Mouse (Mus musculus): ENCODE measurements around the gene 4930438A08Rik. TPM values are rescaled to one million over a fixed set of nuclear protein-coding genes. Genes with fewer than 3 reads are reported as not detected.

Gene 4930438A08Rik
- polyA plus RNA-seq, 1 experiment: not detected

DNA sequence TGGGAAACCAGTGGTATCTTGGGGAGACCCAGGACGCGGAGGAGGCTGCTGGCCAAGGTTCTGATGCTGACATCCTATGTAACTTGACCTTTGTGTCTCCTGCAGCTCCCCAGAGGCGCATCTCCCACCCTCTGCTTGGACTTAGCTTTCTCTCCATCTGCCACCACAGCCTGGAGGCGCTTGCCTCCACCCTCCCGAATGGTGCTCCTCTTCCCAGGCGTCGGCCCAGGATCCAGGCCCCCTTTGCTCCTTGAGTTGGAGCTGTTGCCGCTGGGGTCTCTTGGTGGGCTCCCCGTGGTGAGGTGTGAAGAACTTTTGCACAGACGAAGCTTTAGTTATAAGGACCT lies 56.5 kb downstream of the 4930438A08Rik start:
- TF ChIP-seq CTCF (IDR thresholded peaks at IDR 0.05; ENCODE audit: borderline replicate concordance, insufficient read depth, low read length) (no peak), POLR2A (IDR thresholded peaks at IDR 0.05; ENCODE audit: low read depth, low read length) (no peak)

DNA sequence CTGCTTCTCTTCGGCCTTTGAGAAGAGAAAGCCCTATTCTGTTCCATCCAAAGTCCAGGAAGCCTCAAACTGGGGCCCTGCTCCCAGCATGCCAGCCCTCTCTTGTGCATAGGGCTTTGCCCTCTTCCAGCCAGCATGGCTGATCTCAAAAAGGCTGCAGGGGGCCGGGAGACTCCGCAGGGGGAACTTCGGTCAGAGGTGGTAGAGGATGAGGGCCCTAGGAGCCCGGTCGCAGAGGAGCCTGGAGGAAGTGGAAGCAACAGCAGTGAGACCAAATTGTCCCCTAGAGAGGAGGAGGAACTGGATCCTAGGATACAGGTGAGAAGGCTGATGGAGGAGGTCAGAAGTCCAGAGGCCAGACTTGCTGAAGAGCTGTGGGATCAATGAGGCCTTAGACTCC lies 56.9 kb downstream of the 4930438A08Rik start:
- no peak for TF ChIP-seq CTCF (IDR thresholded peaks at IDR 0.05; ENCODE audit: borderline replicate concordance, insufficient read depth, low read length)
- no peak for TF ChIP-seq POLR2A (IDR thresholded peaks at IDR 0.05; ENCODE audit: low read depth, low read length)
- Histone ChIP-seq H3K4me3 (ENCODE audit: insufficient read depth, low read length) (peak overlapping the region; percentile 83), H3K4me1 (ENCODE audit: control insufficient read depth, insufficient read depth, low read length) (peaks cover 9% of the 10 kb centered on the region; the same call in 1 of the 2 replicates), H3K27ac (ENCODE audit: insufficient read depth, low read length) (no peak overlapping the region)

More for the DNA sequence above, 56.5 kb downstream of the 4930438A08Rik start:
- 0 out of 2 replicates have a peak overlapping the region, but pooled peaks have one; percentile 16 for H3K27ac ChIP-seq (ENCODE audit: insufficient read depth, low read length)
- H3K4me3 ChIP-seq (ENCODE audit: insufficient read depth, low read length): peak overlapping the region; percentile 83
- H3K4me1 ChIP-seq (ENCODE audit: control insufficient read depth, insufficient read depth, low read length): peaks cover 9% of the 10 kb centered on the region; the same call in 1 of the 2 replicates

DNA sequence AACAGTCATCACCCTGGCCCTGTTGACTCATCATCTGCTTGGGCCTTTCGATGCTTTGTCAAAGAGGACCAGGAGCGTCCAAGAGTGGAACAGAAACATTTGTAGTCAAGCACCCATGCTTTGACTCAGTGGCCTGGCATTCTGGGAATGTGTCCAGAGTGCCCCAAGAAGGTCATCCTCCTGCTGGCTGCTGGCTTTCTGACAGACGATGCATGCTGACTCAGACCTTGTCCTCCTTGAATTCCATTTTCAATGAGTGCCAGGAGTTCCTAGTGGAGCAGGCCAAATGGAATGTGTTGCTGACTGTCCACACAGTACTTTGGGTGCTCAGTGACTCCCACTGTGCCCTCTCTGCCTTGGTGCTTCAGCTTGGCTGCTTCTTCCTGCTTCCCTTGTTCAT lies 60.1 kb downstream of the 4930438A08Rik start:
- 0 out of 2 replicates have a peak, but pooled peaks cover 5% of the 10 kb centered on the region for H3K4me1 ChIP-seq (ENCODE audit: control insufficient read depth, insufficient read depth, low read length)
- no peak overlapping the region for H3K4me3 ChIP-seq (ENCODE audit: insufficient read depth, low read length)
- TF ChIP-seq POLR2A (IDR thresholded peaks at IDR 0.05; ENCODE audit: low read depth, low read length): no peak
- no peak for TF ChIP-seq CTCF (IDR thresholded peaks at IDR 0.05; ENCODE audit: borderline replicate concordance, insufficient read depth, low read length)
- peak overlapping the region; percentile 35; the same call in 1 of the 2 replicates for H3K27ac ChIP-seq (ENCODE audit: insufficient read depth, low read length)

Other genes with a start within 250 kb of the 4930438A08Rik start
- gene Gm12248, start 181.7 kb upstream of the 4930438A08Rik start, polyA plus RNA-seq (2011; ENCODE audit: insufficient read length, low read depth, missing spikeins): not detected in 2 replicates
- gene Cnot8, start 170.6 kb upstream of the 4930438A08Rik start, polyA plus RNA-seq (2011; ENCODE audit: insufficient read length, low read depth, missing spikeins): 56.9 and 58.1 TPM in 2 replicates
- gene Gemin5, start 106.3 kb upstream of the 4930438A08Rik start, polyA plus RNA-seq (2011; ENCODE audit: insufficient read length, low read depth, missing spikeins): 16.1 and 18.3 TPM in 2 replicates
- 46.8 and 51.6 TPM in 2 replicates for gene Mrpl22, start 103.1 kb upstream of the 4930438A08Rik start, polyA plus RNA-seq (2011; ENCODE audit: insufficient read length, low read depth, missing spikeins)
- gene Igtp, start 75.2 kb upstream of the 4930438A08Rik start, polyA plus RNA-seq (2011; ENCODE audit: insufficient read length, low read depth, missing spikeins): 8.3 and 11.7 TPM in 2 replicates
- gene Irgm2, start 75.2 kb upstream of the 4930438A08Rik start, polyA plus RNA-seq (2011; ENCODE audit: insufficient read length, low read depth, missing spikeins): 10.0 and 12.3 TPM in 2 replicates
- 10.3 and 11.6 TPM in 2 replicates for gene Zfp692, start 32.3 kb downstream of the 4930438A08Rik start, polyA plus RNA-seq (2011; ENCODE audit: insufficient read length, low read depth, missing spikeins)
- 22.1 and 23.2 TPM in 2 replicates for gene Zfp672, start 55.5 kb downstream of the 4930438A08Rik start, polyA plus RNA-seq (2011; ENCODE audit: insufficient read length, low read depth, missing spikeins)
- 21.5 and 25.1 TPM in 2 replicates for gene Sh3bp5l, start 55.9 kb downstream of the 4930438A08Rik start, polyA plus RNA-seq (2011; ENCODE audit: insufficient read length, low read depth, missing spikeins)
- not detected in 2 replicates for gene Lypd8, start 104.2 kb downstream of the 4930438A08Rik start, polyA plus RNA-seq (2011; ENCODE audit: insufficient read length, low read depth, missing spikeins)
- gene 1810065E05Rik, start 146.3 kb downstream of the 4930438A08Rik start, polyA plus RNA-seq (2011; ENCODE audit: insufficient read length, low read depth, missing spikeins): not detected in 2 replicates
- not detected in 2 replicates for gene Gm12253, start 157.8 kb downstream of the 4930438A08Rik start, polyA plus RNA-seq (2011; ENCODE audit: insufficient read length, low read depth, missing spikeins)
- gene Lypd9, start 178.1 kb downstream of the 4930438A08Rik start, polyA plus RNA-seq (2011; ENCODE audit: insufficient read length, low read depth, missing spikeins): not detected in 2 replicates
- gene Olfr30, start 187.5 kb downstream of the 4930438A08Rik start, polyA plus RNA-seq (2011; ENCODE audit: insufficient read length, low read depth, missing spikeins): not detected in 2 replicates
- not detected in 2 replicates for gene Olfr332, start 217.8 kb downstream of the 4930438A08Rik start, polyA plus RNA-seq (2011; ENCODE audit: insufficient read length, low read depth, missing spikeins)
- gene Olfr331, start 227.8 kb downstream of the 4930438A08Rik start, polyA plus RNA-seq (2011; ENCODE audit: insufficient read length, low read depth, missing spikeins): not detected in 2 replicates

All from embryonic fibroblast, embryonic 13.5 days (primary cell).